Mouse (Mus musculus) C2C12 (cell line): Measurements from ENCODE around the gene Mrgprf.

Experiments used
- CTCF ChIP-seq: IDR thresholded peaks from one replicate; pipeline ENCODE4 v1.5.1; 2011; ENCODE audit not compliant: control insufficient read depth, insufficient read depth, insufficient read length
- FOSL1 ChIP-seq: IDR thresholded peaks from one replicate; pipeline ENCODE4 v1.8.0; 2011; ENCODE audit warnings: mild to moderate bottlenecking, low read length; ENCODE audit not compliant: poor library complexity, insufficient read depth, severe bottlenecking
- MAX ChIP-seq: IDR thresholded peaks from one replicate; pipeline ENCODE4 v1.6.1; 2011; ENCODE audit warnings: mild to moderate bottlenecking, control low read depth
- USF1 ChIP-seq: IDR thresholded peaks from one replicate; pipeline ENCODE4 v1.6.1; 2011; ENCODE audit warnings: low read depth, mild to moderate bottlenecking, control low read depth, moderate library complexity

- TF ChIP-seq CTCF = no peak
- no peak for TF ChIP-seq MAX
- no peak for TF ChIP-seq USF1
- TF ChIP-seq FOSL1 = no peak
These were observed 15.2 kb upstream of the Mrgprf start for GRCm38 (mm10) chr7:145285476-145285875.
